Mouse (Mus musculus): ENCODE results near the gene Arhgap9.

Arhgap9 gene

GRCm38 (mm10) chr10:127322178-127322577 lies 414 bp downstream of the Arhgap9 start:
- DNase-seq (ENCODE audit: extremely low spot score, low read depth, low spot score), result no peak

- DNase-seq (ENCODE audit: extremely low spot score, low read depth, low spot score), result no peak
Observed at GRCm38 (mm10) chr10:127322669-127323068, 905 bp downstream of the Arhgap9 start.

- DNase-seq (ENCODE audit: extremely low spot score, low read depth, low spot score), result no peak
Observed at GRCm38 (mm10) chr10:127323131-127323855, 1.5 kb downstream of the Arhgap9 start.

GRCm38 (mm10) chr10:127324495-127324894 lies 2.7 kb downstream of the Arhgap9 start:
- no peak for DNase-seq (ENCODE audit: extremely low spot score, low read depth, low spot score)

- DNase-seq (ENCODE audit: extremely low spot score, low read depth, low spot score), result no peak
Observed at GRCm38 (mm10) chr10:127325454-127326016, 3.8 kb downstream of the Arhgap9 start.

GRCm38 (mm10) chr10:127326017-127326801 lies 4.4 kb downstream of the Arhgap9 start:
- no peak for DNase-seq (ENCODE audit: extremely low spot score, low read depth, low spot score)

GRCm38 (mm10) chr10:127326828-127327227 lies 5.1 kb downstream of the Arhgap9 start:
- no peak for DNase-seq (ENCODE audit: extremely low spot score, low read depth, low spot score)

GRCm38 (mm10) chr10:127327461-127328145 lies 5.8 kb downstream of the Arhgap9 start:
- DNase-seq (ENCODE audit: extremely low spot score, low read depth, low spot score), result no peak

GRCm38 (mm10) chr10:127330212-127330611 lies 8.4 kb downstream of the Arhgap9 start:
- no peak for DNase-seq (ENCODE audit: extremely low spot score, low read depth, low spot score)

GRCm38 (mm10) chr10:127332211-127332874 lies 10.6 kb downstream of the Arhgap9 start:
- no peak for DNase-seq (ENCODE audit: extremely low spot score, low read depth, low spot score)

GRCm38 (mm10) chr10:127333152-127333551 lies 11.4 kb downstream of the Arhgap9 start:
- no peak for DNase-seq (ENCODE audit: extremely low spot score, low read depth, low spot score)

GRCm38 (mm10) chr10:127335271-127335670 lies 13.5 kb downstream of the Arhgap9 start:
- no peak for DNase-seq (ENCODE audit: extremely low spot score, low read depth, low spot score)

GRCm38 (mm10) chr10:127336952-127337351 lies 15.2 kb downstream of the Arhgap9 start:
- DNase-seq (ENCODE audit: extremely low spot score, low read depth, low spot score), result no peak

- no peak for DNase-seq (ENCODE audit: extremely low spot score, low read depth, low spot score)
Observed at GRCm38 (mm10) chr10:127337536-127338099, 15.9 kb downstream of the Arhgap9 start.

GRCm38 (mm10) chr10:127338930-127339682 lies 17.3 kb downstream of the Arhgap9 start:
- DNase-seq (ENCODE audit: extremely low spot score, low read depth, low spot score), result peak; percentile 98

- DNase-seq (ENCODE audit: extremely low spot score, low read depth, low spot score), result no peak
Observed at GRCm38 (mm10) chr10:127339683-127340576, 18.2 kb downstream of the Arhgap9 start.

- no peak for DNase-seq (ENCODE audit: extremely low spot score, low read depth, low spot score)
Observed at GRCm38 (mm10) chr10:127340577-127341359, 19.0 kb downstream of the Arhgap9 start.

- DNase-seq (ENCODE audit: extremely low spot score, low read depth, low spot score), result no peak
Observed at GRCm38 (mm10) chr10:127341360-127341690, 19.6 kb downstream of the Arhgap9 start.

Data from hindlimb bud, embryonic 11.5 days (tissue).